In genomic region chr7:28568253-28568652, GRCm38 (mm10) we compare ENCODE assay signal across 9 mouse cellular contexts. TPM values are rescaled to one million over a fixed set of nuclear protein-coding genes. Genes with fewer than 3 reads are reported as not detected.
DNase-seq lines count a peak whose midpoint lies in the region; ATAC-seq lines count a peak whose summit lies in the region.
"Had no signal": no experiment of that assay in that cellular context is flagged by ENCODE, and none has a peak within 500 bp of the region (broad histone marks: within the 10 kb centered on the region; RNA-seq: fewer than 3 reads in every experiment).

No protein-coding gene starts in this region.

- 0 out of 2 replicates have a peak, but pooled peaks cover 2% of the 10 kb centered on the region for H3K4me1 ChIP-seq in midbrain, embryonic 10.5 days
- peaks cover 19% of the 10 kb centered on the region; the same call in 1 of the 2 replicates for H3K4me1 ChIP-seq in midbrain, embryonic 13.5 days (replicated peaks)
- no peaks in the 10 kb centered on the region for H3K4me1 ChIP-seq in limb, embryonic 11.5 days (ENCODE audit: control insufficient read depth, insufficient read depth, low read length)

- no peak overlapping the region for H3K4me2 ChIP-seq in midbrain, embryonic 13.5 days (replicated peaks)
- H3K4me2 ChIP-seq in limb, embryonic 11.5 days (ENCODE audit: low read depth, severe bottlenecking): no peak overlapping the region

- ATAC-seq in midbrain, embryonic 13.5 days: no peak
- peak; percentile 36 to 68; a peak in 3 of 4 replicates for ATAC-seq in hematopoietic stem cell, adult 5-6 weeks (replicated peaks in 1 of 2; ENCODE audit: insufficient read depth in 1 of 2, low FRiP score in 2 of 2, low TSS enrichment in 1 of 2, low read depth in 1 of 2, poor library complexity in 2 of 2, severe bottlenecking in 2 of 2)
- no peak for ATAC-seq in limb, embryonic 11.5 days (ENCODE audit: insufficient number of reproducible peaks, low FRiP score, low TSS enrichment, low read depth)

- H3K9me3 ChIP-seq in midbrain, embryonic 10.5 days (replicated peaks): no peaks in the 10 kb centered on the region
- H3K9me3 ChIP-seq in midbrain, embryonic 13.5 days: no peaks in the 10 kb centered on the region
- no peaks in the 10 kb centered on the region for H3K9me3 ChIP-seq in limb, embryonic 11.5 days (ENCODE audit: control insufficient read depth, low read length)

- H3K27me3 ChIP-seq in midbrain, embryonic 10.5 days (ENCODE audit: low read depth, poor library complexity, severe bottlenecking): no peaks in the 10 kb centered on the region
- no peaks in the 10 kb centered on the region for H3K27me3 ChIP-seq in midbrain, embryonic 13.5 days
- no peaks in the 10 kb centered on the region for H3K27me3 ChIP-seq in limb, embryonic 11.5 days (ENCODE audit: control insufficient read depth, insufficient read depth, low read length)

- H3K9ac ChIP-seq in midbrain, embryonic 13.5 days (replicated peaks): no peak overlapping the region
- H3K9ac ChIP-seq in limb, embryonic 11.5 days (ENCODE audit: low read length): no peak overlapping the region

- no peak overlapping the region for H3K27ac ChIP-seq in midbrain, embryonic 10.5 days (replicated peaks)
- H3K27ac ChIP-seq in midbrain, embryonic 13.5 days: no peak overlapping the region
- H3K27ac ChIP-seq in limb, embryonic 11.5 days (replicated peaks; ENCODE audit: low read depth, low read length): no peak overlapping the region

- H3K36me3 ChIP-seq in midbrain, embryonic 10.5 days: peaks cover 67% of the 10 kb centered on the region
- peaks cover 59% of the 10 kb centered on the region for H3K36me3 ChIP-seq in midbrain, embryonic 13.5 days
- H3K36me3 ChIP-seq in limb, embryonic 11.5 days (ENCODE audit: control insufficient read depth, insufficient read depth, low read length): peaks cover 21% of the 10 kb centered on the region

- no peak overlapping the region for H3K4me3 ChIP-seq in midbrain, embryonic 10.5 days
- no peak overlapping the region for H3K4me3 ChIP-seq in midbrain, embryonic 13.5 days (replicated peaks)
- no peak overlapping the region for H3K4me3 ChIP-seq in limb, embryonic 11.5 days (ENCODE audit: low read depth, low read length)

- peak; percentile 62 for DNase-seq in midbrain, embryonic 10.5 days (ENCODE audit: low spot score)
- DNase-seq in T-cell, adult 2 months (ENCODE audit: low spot score): peak; percentile 59
- peak; percentile 75 for DNase-seq in embryo, embryonic 11 days
- peak; percentile 70 for DNase-seq in limb, embryonic 11.5 days (ENCODE audit: low spot score)
- DNase-seq in retina, adult 2 months (ENCODE audit: low read depth, low spot score): peak; percentile 43
- DNase-seq in yolk sac, embryonic 10.5 days (ENCODE audit: low spot score): peak; percentile 51

RNA-seq across cellular contexts. Expression of gene Nccrp1, which starts 21.2 kb away (rescaled TPM):
- polyA plus RNA-seq in midbrain, embryonic 10.5 days (2016; fragmentation: Nextera tagmentation; extraction: Ambion mirVana): 0.14 and 0.20 TPM in 2 replicates
- polyA plus RNA-seq in midbrain, embryonic 13.5 days (2015; fragmentation: Nextera tagmentation; extraction: Ambion mirVana): not detected in 2 replicates
- not detected in 2 replicates for total RNA-seq in hematopoietic stem cell, adult 5-6 weeks (2017)
- polyA plus RNA-seq in limb, embryonic 11.5 days (2014; fragmentation: Nextera tagmentation; extraction: Ambion mirVana): not detected in 2 replicates

RNA-seq across cellular contexts. Expression of gene Sycn, which starts 27.6 kb away (rescaled TPM):
- not detected in 2 replicates for polyA plus RNA-seq in midbrain, embryonic 10.5 days (2016; fragmentation: Nextera tagmentation; extraction: Ambion mirVana)
- polyA plus RNA-seq in midbrain, embryonic 13.5 days (2015; fragmentation: Nextera tagmentation; extraction: Ambion mirVana): not detected in 2 replicates
- total RNA-seq in hematopoietic stem cell, adult 5-6 weeks (2017): not detected in 2 replicates
- not detected in 2 replicates for polyA plus RNA-seq in limb, embryonic 11.5 days (2014; fragmentation: Nextera tagmentation; extraction: Ambion mirVana)
- polyA plus RNA-seq: neural tube, embryonic 14.5 days had no signal

RNA-seq across cellular contexts. Expression of gene Samd4b, which starts 29.7 kb away (rescaled TPM):
- polyA plus RNA-seq in midbrain, embryonic 10.5 days (2016; fragmentation: Nextera tagmentation; extraction: Ambion mirVana): 29.2 and 30.5 TPM in 2 replicates
- 20.0 and 25.7 TPM in 2 replicates for polyA plus RNA-seq in midbrain, embryonic 13.5 days (2015; fragmentation: Nextera tagmentation; extraction: Ambion mirVana)
- total RNA-seq in hematopoietic stem cell, adult 5-6 weeks (2017): 5.2 and 6.3 TPM in 2 replicates
- 37.5 and 37.6 TPM in 2 replicates for polyA plus RNA-seq in limb, embryonic 11.5 days (2014; fragmentation: Nextera tagmentation; extraction: Ambion mirVana)

RNA-seq across cellular contexts. Expression of gene Pak4, which starts 29.7 kb away (rescaled TPM):
- polyA plus RNA-seq in midbrain, embryonic 10.5 days (2016; fragmentation: Nextera tagmentation; extraction: Ambion mirVana): 60.9 and 66.4 TPM in 2 replicates
- 25.6 and 28.0 TPM in 2 replicates for polyA plus RNA-seq in midbrain, embryonic 13.5 days (2015; fragmentation: Nextera tagmentation; extraction: Ambion mirVana)
- total RNA-seq in hematopoietic stem cell, adult 5-6 weeks (2017): 7.0 and 10.4 TPM in 2 replicates
- 37.4 and 44.5 TPM in 2 replicates for polyA plus RNA-seq in limb, embryonic 11.5 days (2014; fragmentation: Nextera tagmentation; extraction: Ambion mirVana)

RNA-seq across cellular contexts. Expression of gene Ifnl3, which starts 45.6 kb away (rescaled TPM):
- polyA plus RNA-seq in midbrain, embryonic 10.5 days (2016; fragmentation: Nextera tagmentation; extraction: Ambion mirVana): not detected in 2 replicates
- polyA plus RNA-seq in midbrain, embryonic 13.5 days (2015; fragmentation: Nextera tagmentation; extraction: Ambion mirVana): not detected in 2 replicates
- not detected in 2 replicates for total RNA-seq in hematopoietic stem cell, adult 5-6 weeks (2017)
- polyA plus RNA-seq in limb, embryonic 11.5 days (2014; fragmentation: Nextera tagmentation; extraction: Ambion mirVana): not detected in 2 replicates
- polyA plus RNA-seq: neural tube, embryonic 14.5 days had no signal

Comparison
In these comparisons a context has a peak if more than half of its experiments do, and no peak if none do; other contexts are left out.
1. ATAC-seq: peak in hematopoietic stem cell, adult 5-6 weeks (2 of 2); none in midbrain, embryonic 13.5 days (single experiment) and limb, embryonic 11.5 days (single experiment).
2. Peak in every context shown above with its lines, with median percentiles within 50 percentile points of each other: DNase-seq.